Mouse (Mus musculus) CH12.LX (cell line): ENCODE results near the gene Hes6. TPM values are rescaled to one million over a fixed set of nuclear protein-coding genes. Genes with fewer than 3 reads are reported as not detected.

Experiments used
- DNase-seq: peaks from one replicate; pipeline ENCODE4 v3.0.0-alpha.2; 2013; ENCODE audit errors: extremely low read depth
- H3K27ac ChIP-seq: 2 replicates; pipeline ENCODE4 v1.5.1; 2012; ENCODE audit warnings: low read depth, mild to moderate bottlenecking, control low read depth, moderate library complexity; ENCODE audit not compliant: insufficient read depth
- H3K27me3 ChIP-seq: replicated peaks from 2 replicates; pipeline ENCODE3; 2012; ENCODE audit warnings: inconsistent platforms
- H3K36me3 ChIP-seq, 2 experiments: replicated peaks in 1 of 2; 2 replicates each; pipeline versions ENCODE3 to v1.6.1; 2012; ENCODE audit warnings: inconsistent platforms in 1 of 2, low read length in 1 of 2, mild to moderate bottlenecking in 1 of 2, mixed read lengths in 1 of 2, moderate library complexity in 1 of 2; ENCODE audit not compliant: control insufficient read depth in 1 of 2, insufficient read depth in 1 of 2
- H3K4me1 ChIP-seq, 2 experiments: 2 replicates each; pipeline ENCODE4 v1.6.1; 2012; ENCODE audit warnings: inconsistent platforms in 1 of 2, moderate library complexity in 1 of 2; ENCODE audit not compliant: insufficient read depth in 2 of 2, control insufficient read depth in 1 of 2
- H3K4me2 ChIP-seq: 2 replicates; pipeline ENCODE4 v1.6.1; 2012; ENCODE audit warnings: low read depth, mild to moderate bottlenecking, control low read depth; ENCODE audit not compliant: poor library complexity, insufficient read depth, severe bottlenecking
- H3K4me3 ChIP-seq, 3 experiments: fragments of 150-350 bp in 1 of 3; sonication (generic) in 1 of 3; replicated peaks in 1 of 3; 2 replicates each; pipeline versions ENCODE3 to v1.5.1; 2011 to 2012; ENCODE audit warnings: low read depth in 2 of 3, low read length in 2 of 3, mild to moderate bottlenecking in 2 of 3, moderate library complexity in 2 of 3, control low read depth in 1 of 3, improper control_type of control experiment in 1 of 3, inconsistent platforms in 1 of 3, mixed read lengths in 1 of 3; ENCODE audit not compliant: poor library complexity in 1 of 3
- H3K79me2 ChIP-seq: replicated peaks from 2 replicates; pipeline ENCODE4 v1.6.1; 2012; ENCODE audit warnings: mild to moderate bottlenecking, moderate library complexity; ENCODE audit not compliant: control insufficient read depth, poor library complexity, insufficient read depth, severe bottlenecking; ENCODE audit errors: extremely low read depth
- H3K9ac ChIP-seq: 2 replicates; pipeline ENCODE4 v1.6.1; 2012; ENCODE audit warnings: low read depth, mild to moderate bottlenecking, control low read depth, moderate library complexity; ENCODE audit not compliant: insufficient read depth
- H3K9me3 ChIP-seq: replicated peaks from 2 replicates; pipeline ENCODE3; 2012; ENCODE audit warnings: low read length, inconsistent platforms, mixed read lengths
- BHLHE40 ChIP-seq: IDR thresholded peaks from 2 replicates; pipeline ENCODE4 v1.6.1; 2011; ENCODE audit warnings: mild to moderate bottlenecking, low read depth, low read length, improper control_type of control experiment
- CTCF ChIP-seq, 2 experiments: IDR thresholded peaks in 1 of 2; conservative IDR thresholded peaks in 1 of 2; 2 replicates each; pipeline ENCODE4 v1.5.1; 2011 to 2012; ENCODE audit warnings: low read depth in 2 of 2, low read length in 2 of 2, improper control_type of control experiment in 1 of 2, inconsistent platforms in 1 of 2, mild to moderate bottlenecking in 1 of 2, moderate library complexity in 1 of 2
- E2F4 ChIP-seq: IDR thresholded peaks from 2 replicates; pipeline ENCODE4 v1.6.1; 2011; ENCODE audit warnings: low read depth, low read length, improper control_type of control experiment; ENCODE audit not compliant: insufficient replicate concordance
- ELF1 ChIP-seq: IDR thresholded peaks from 2 replicates; pipeline ENCODE4 v1.6.1; 2014; ENCODE audit warnings: low read depth, mild to moderate bottlenecking, inconsistent platforms, low read length, improper control_type of control experiment
- EP300 ChIP-seq: IDR thresholded peaks from 2 replicates; pipeline ENCODE4 v1.6.1; 2011; ENCODE audit warnings: low read length, improper control_type of control experiment
- IRF4 ChIP-seq: IDR thresholded peaks from 2 replicates; pipeline ENCODE4 v1.6.1; 2014; ENCODE audit warnings: low read depth, mild to moderate bottlenecking, inconsistent platforms, low read length, improper control_type of control experiment
- KAT2A ChIP-seq: IDR thresholded peaks from 2 replicates; pipeline ENCODE4 v1.6.1; 2012; ENCODE audit warnings: low read length, improper control_type of control experiment, inconsistent platforms; ENCODE audit not compliant: insufficient replicate concordance
- MAX ChIP-seq: IDR thresholded peaks from 2 replicates; pipeline ENCODE4 v1.6.1; 2011; ENCODE audit warnings: low read length, improper control_type of control experiment
- MEF2A ChIP-seq: IDR thresholded peaks from 2 replicates; pipeline ENCODE4 v1.6.1; 2014; ENCODE audit warnings: low read depth, mild to moderate bottlenecking, inconsistent platforms, low read length, improper control_type of control experiment, borderline replicate concordance
- MXI1 ChIP-seq: IDR thresholded peaks from 2 replicates; pipeline ENCODE4 v1.6.1; 2011; ENCODE audit warnings: mild to moderate bottlenecking, low read depth, low read length, improper control_type of control experiment
- MYC ChIP-seq: IDR thresholded peaks from 2 replicates; pipeline ENCODE4 v1.6.1; 2011; ENCODE audit warnings: low read depth, mild to moderate bottlenecking, improper control_type of control experiment, low read length
- NELFE ChIP-seq: IDR thresholded peaks from 2 replicates; pipeline ENCODE4 v1.6.1; 2011; ENCODE audit warnings: low read depth, low read length, improper control_type of control experiment
- NRF1 ChIP-seq: IDR thresholded peaks from 2 replicates; pipeline ENCODE4 v1.6.1; 2014; ENCODE audit warnings: low read depth, mild to moderate bottlenecking, inconsistent platforms, low read length, improper control_type of control experiment, moderate library complexity
- PAX5 ChIP-seq: IDR thresholded peaks from 2 replicates; pipeline ENCODE4 v1.6.1; 2012; ENCODE audit warnings: low read length, inconsistent platforms, mixed read lengths
- POLR2AphosphoS2 ChIP-seq: IDR thresholded peaks from 2 replicates; pipeline ENCODE4 v1.6.1; 2011; ENCODE audit warnings: low read depth, low read length, improper control_type of control experiment
- UBTF ChIP-seq: IDR thresholded peaks from 2 replicates; pipeline ENCODE4 v1.6.1; 2012; ENCODE audit warnings: low read depth, mild to moderate bottlenecking, inconsistent platforms, low read length, improper control_type of control experiment, moderate library complexity
- USF1 ChIP-seq: IDR thresholded peaks from 2 replicates; pipeline ENCODE4 v1.6.1; 2014; ENCODE audit warnings: low read depth, mild to moderate bottlenecking, inconsistent platforms, low read length, improper control_type of control experiment
- ZNF384 ChIP-seq: IDR thresholded peaks from 2 replicates; pipeline ENCODE4 v1.6.1; 2012; ENCODE audit warnings: low read depth, low read length, improper control_type of control experiment, inconsistent platforms
- dilution Hi-C: fragments of 300-500 bp; cut with MboI; formaldehyde crosslinking; loops from 2 replicates; pipeline ENCODE4 v1.14.3; 2020; ENCODE audit warnings: low sequenced_read_pairs; ENCODE audit not compliant: extremely low pct_unique_long_range_greater_than_20kb, extremely low pct_ligation_motif_present
- in situ Hi-C: fragments of 300-500 bp; cut with MboI; formaldehyde crosslinking; loops from 3 replicates; pipeline ENCODE4 v1.14.3; 2019; ENCODE audit warnings: low sequenced_read_pairs, low pct_ligation_motif_present, low pct_unique_long_range_greater_than_20kb, mixed read lengths
- polyA plus RNA-seq: library from polyadenylated mRNA; unstranded; fragments of >175 nt; gene quantifications from 2 replicates; pipeline ENCODE4 v1.2.1, GENCODE M21; 2012; ENCODE audit warnings: low read depth; ENCODE audit not compliant: insufficient read length
- total RNA-seq, 2 experiments: library from RNA; depleted of rRNA; stranded (reverse); fragments of 300-350 nt in 1 of 2; fragments of >200 nt in 1 of 2; gene quantifications; 2 replicates each; pipeline ENCODE4 v1.2.3; 2012 to 2014

Gene Hes6
- total and polyA plus RNA-seq, 3 experiments = 15.4 to 25.7 (median 21.1) TPM

DNA sequence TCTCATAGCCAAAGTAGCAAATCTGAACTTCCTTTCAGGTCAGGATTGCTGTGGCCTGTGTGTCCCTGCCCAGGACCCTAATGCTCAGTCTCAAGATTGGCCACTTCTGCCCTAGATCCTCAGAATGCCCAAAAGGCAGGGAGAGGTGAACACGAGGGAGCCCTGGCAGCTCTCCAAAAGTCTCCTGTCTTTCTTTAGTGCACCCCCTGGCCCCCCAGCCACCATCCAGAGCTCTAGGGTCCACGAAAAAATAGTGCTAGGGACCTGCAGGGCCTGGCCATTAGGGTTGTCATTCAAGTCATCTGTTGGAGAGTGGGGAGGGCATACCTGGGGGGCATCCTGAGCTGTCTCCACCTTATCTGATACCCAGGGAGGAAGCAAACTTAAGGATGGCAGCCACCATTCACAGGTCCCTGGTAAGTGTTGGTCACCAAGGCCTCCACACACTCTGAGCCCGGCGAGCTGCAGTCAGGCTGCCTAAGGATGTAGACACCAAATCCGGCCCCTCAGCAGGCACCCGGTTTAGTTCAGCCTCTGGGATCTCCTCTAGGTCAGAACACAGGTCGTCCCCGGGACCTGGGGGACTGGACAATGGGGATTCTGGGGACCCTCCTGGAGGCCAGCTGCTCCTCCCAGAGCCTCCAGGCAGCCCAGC lies 2.1 kb downstream of the Hes6 start:
- Histone ChIP-seq H3K27me3 (no peaks in the 10 kb centered on the region), H3K79me2 (no peaks in the 10 kb centered on the region), H3K4me2 (0 out of 2 replicates have a peak overlapping the region, but pooled peaks have one; percentile 37), H3K27ac (no peak overlapping the region), H3K9ac (no peak overlapping the region), H3K36me3 (peaks cover 2 to 18% of the 10 kb centered on the region in 2 experiments)
- DNase-seq = no peak
- dilution Hi-C loops = no loop called here
- in situ Hi-C loops = no loop called here
- no peak for TF ChIP-seq MEF2A
- no peak for TF ChIP-seq USF1
- no peak for TF ChIP-seq ZNF384
- TF ChIP-seq POLR2AphosphoS2 = no peak
- no peak for TF ChIP-seq IRF4
- no peak for TF ChIP-seq E2F4
- TF ChIP-seq, all 38 proteins: peak for 0
- Histone ChIP-seq H3K4me1 (peaks cover 9 to 25% of the 10 kb centered on the region in 2 experiments), H3K9me3 (no peaks in the 10 kb centered on the region), H3K4me3 (no peak overlapping the region)

DNA sequence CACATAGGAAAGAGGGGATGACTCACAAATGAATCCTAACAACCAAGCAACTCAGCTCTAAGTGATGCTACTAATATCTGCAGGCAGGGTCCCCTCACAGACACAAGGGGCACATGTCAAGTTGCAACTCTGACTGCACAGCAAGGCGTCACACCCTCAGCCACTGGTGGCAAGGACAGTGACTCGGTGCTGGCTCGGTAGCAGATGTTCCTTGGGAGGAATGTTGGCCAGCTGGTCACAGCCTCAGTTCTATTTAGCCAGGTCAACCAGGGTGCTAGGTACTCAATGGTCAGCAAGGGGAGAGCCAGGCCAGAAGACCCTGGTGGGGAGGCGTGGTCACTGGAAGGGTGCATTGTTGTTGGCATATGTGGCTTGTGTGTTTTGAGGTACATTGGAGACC lies 6.0 kb downstream of the Hes6 start:
- dilution Hi-C loops = no loop called here
- no peak overlapping the region for H3K4me2 ChIP-seq
- TF ChIP-seq MXI1 (no peak), ELF1 (no peak)
- TF ChIP-seq, all 38 proteins: peak for 0

DNA sequence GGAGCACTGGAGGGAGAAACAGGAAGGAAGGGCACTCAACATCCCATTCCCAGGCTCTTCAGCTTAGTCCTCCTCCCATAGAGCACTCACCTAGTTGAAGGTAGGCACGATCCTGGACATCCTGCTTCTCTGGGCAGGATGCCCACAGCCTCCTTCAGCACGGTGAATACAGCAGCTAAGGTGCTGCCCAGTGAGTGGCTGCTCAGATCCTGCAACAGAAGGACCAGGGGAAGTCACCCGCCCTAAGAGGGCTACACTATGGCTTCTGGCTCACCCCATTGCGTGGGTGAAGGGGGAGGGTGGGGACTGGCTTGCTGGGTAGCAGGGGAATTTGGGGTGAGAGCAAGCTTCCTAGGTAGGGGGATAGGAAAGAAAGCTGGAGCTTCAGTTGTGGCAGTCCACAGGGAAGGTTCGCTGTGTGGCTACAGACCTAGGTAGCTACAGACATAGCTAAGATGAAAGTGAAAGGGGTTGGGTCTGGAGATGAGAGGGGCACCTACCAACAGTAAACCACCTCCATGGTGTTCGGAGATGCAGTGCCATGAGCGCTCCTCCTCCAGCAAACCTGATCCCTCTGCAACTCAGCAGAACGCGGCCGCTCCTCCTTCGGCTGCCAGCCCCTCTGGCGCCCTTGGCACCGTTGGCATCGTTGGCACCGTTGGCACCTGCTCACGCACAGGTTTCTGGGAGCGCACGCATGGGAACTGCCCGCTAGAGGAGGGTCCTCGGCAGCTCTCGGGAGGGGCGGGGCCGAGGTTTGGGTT lies 8.2 kb downstream of the Hes6 start:
- Histone ChIP-seq H3K4me1 (peaks cover 10 to 34% of the 10 kb centered on the region in 2 experiments), H3K36me3 (no peaks in the 10 kb centered on the region), H3K27me3 (no peaks in the 10 kb centered on the region), H3K4me2 (no peak overlapping the region), H3K9me3 (no peaks in the 10 kb centered on the region), H3K9ac (no peak overlapping the region), H3K4me3 (peak overlapping the region in 1 of 3 experiments; percentile 25), H3K79me2 (no peaks in the 10 kb centered on the region), H3K27ac (no peak overlapping the region)
- dilution Hi-C loops (no loop called here), in situ Hi-C loops (no loop called here)
- DNase-seq = no peak
- TF ChIP-seq E2F4 = no peak
- TF ChIP-seq KAT2A = no peak
- no peak for TF ChIP-seq MYC
- TF ChIP-seq NELFE = no peak
- no peak for TF ChIP-seq NRF1
- no peak for TF ChIP-seq PAX5
- TF ChIP-seq BHLHE40 = no peak
- no peak for TF ChIP-seq UBTF
- no peak for TF ChIP-seq EP300
- no peak for TF ChIP-seq CTCF (conservative IDR thresholded peaks at IDR 0.05 in 1 of 2, IDR thresholded peaks at IDR 0.05 in 1 of 2; ENCODE audit: low read depth in 2 of 2, low read length in 2 of 2)
- no peak for TF ChIP-seq MAX
- TF ChIP-seq POLR2AphosphoS2 = no peak

More for the DNA sequence above, 6.0 kb downstream of the Hes6 start:
- Histone ChIP-seq H3K4me1 (peaks cover 19 to 40% of the 10 kb centered on the region in 2 experiments), H3K36me3 (peaks cover 0 to 15% of the 10 kb centered on the region in 2 experiments), H3K9me3 (no peaks in the 10 kb centered on the region), H3K79me2 (no peaks in the 10 kb centered on the region), H3K4me3 (no peak overlapping the region), H3K27me3 (no peaks in the 10 kb centered on the region), H3K27ac (no peak overlapping the region), H3K9ac (no peak overlapping the region)
- DNase-seq = no peak
- in situ Hi-C loops = no loop called here
